Mouse (Mus musculus): ENCODE results near the gene Fpr1. TPM values are rescaled to one million over a fixed set of nuclear protein-coding genes. Genes with fewer than 3 reads are reported as not detected.

Gene Fpr1
- polyA plus RNA-seq, 1 experiment from 2014 or later, result not detected

GRCm38 (mm10) chr17:17887774-17888248, 4.1 kb upstream of the Fpr1 start, which contains the start of the genes Fpr2 and Fpr3:
Fpr2 (plus strand) TSS chr17:17887824.
Fpr3 (plus strand) TSS chr17:17887852.
- Histone ChIP-seq H3K4me3 (replicated peaks; ENCODE audit: low read length) (no peak within 1 kb of the TSS), H3K27ac (ENCODE audit: low read length) (no peak within 1 kb of the TSS), H3K9ac (replicated peaks; ENCODE audit: low read depth, low read length) (no peak within 1 kb of the TSS), H3K27me3 (replicated peaks; ENCODE audit: control insufficient read depth, insufficient read depth, low read length) (no peaks in the 10 kb centered on the region), H3K4me1 (replicated peaks; ENCODE audit: control insufficient read depth, insufficient read depth, low read length) (no peaks in the 10 kb centered on the region), H3K9me3 (ENCODE audit: control insufficient read depth, low read length) (no peaks in the 10 kb centered on the region), H3K36me3 (ENCODE audit: control insufficient read depth, insufficient read depth) (no peaks in the 10 kb centered on the region), H3K4me2 (ENCODE audit: low read length) (no peak within 1 kb of the TSS)
- WGBS, result 58% methylated on average over 1 of the region's 1 CpGs
- ATAC-seq, result no peak

GRCm38 (mm10) chr17:17882672-17883071, 1.1 kb downstream of the Fpr1 start:
- no peaks in the 10 kb centered on the region for H3K9me3 ChIP-seq (ENCODE audit: control insufficient read depth, low read length)
- no peak for ATAC-seq
- no peaks in the 10 kb centered on the region for H3K36me3 ChIP-seq (ENCODE audit: control insufficient read depth, insufficient read depth)
- H3K4me2 ChIP-seq (ENCODE audit: low read length), result no peak overlapping the region
- no peak overlapping the region for H3K27ac ChIP-seq (ENCODE audit: low read length)
- no peaks in the 10 kb centered on the region for H3K27me3 ChIP-seq (replicated peaks; ENCODE audit: control insufficient read depth, insufficient read depth, low read length)
- H3K9ac ChIP-seq (replicated peaks; ENCODE audit: low read depth, low read length), result no peak overlapping the region
- no peak overlapping the region for H3K4me3 ChIP-seq (replicated peaks; ENCODE audit: low read length)
- 83% methylated on average over 3 of the region's 3 CpGs for WGBS
- no peaks in the 10 kb centered on the region for H3K4me1 ChIP-seq (replicated peaks; ENCODE audit: control insufficient read depth, insufficient read depth, low read length)

GRCm38 (mm10) chr17:17879347-17879746, 4.4 kb downstream of the Fpr1 start:
- H3K4me3 ChIP-seq (replicated peaks; ENCODE audit: low read length), result no peak overlapping the region
- 89% methylated on average over 1 of the region's 1 CpGs for WGBS
- H3K27ac ChIP-seq (ENCODE audit: low read length), result no peak overlapping the region
- no peaks in the 10 kb centered on the region for H3K4me1 ChIP-seq (replicated peaks; ENCODE audit: control insufficient read depth, insufficient read depth, low read length)
- H3K36me3 ChIP-seq (ENCODE audit: control insufficient read depth, insufficient read depth), result no peaks in the 10 kb centered on the region
- H3K9ac ChIP-seq (replicated peaks; ENCODE audit: low read depth, low read length), result no peak overlapping the region
- H3K9me3 ChIP-seq (ENCODE audit: control insufficient read depth, low read length), result no peaks in the 10 kb centered on the region
- H3K4me2 ChIP-seq (ENCODE audit: low read length), result no peak overlapping the region
- no peaks in the 10 kb centered on the region for H3K27me3 ChIP-seq (replicated peaks; ENCODE audit: control insufficient read depth, insufficient read depth, low read length)
- ATAC-seq, result no peak

GRCm38 (mm10) chr17:17871697-17872096, 12.0 kb downstream of the Fpr1 start:
- 90% methylated on average over 2 of the region's 2 CpGs for WGBS
- no peak overlapping the region for H3K9ac ChIP-seq (replicated peaks; ENCODE audit: low read depth, low read length)
- no peak overlapping the region for H3K4me3 ChIP-seq (replicated peaks; ENCODE audit: low read length)
- no peaks in the 10 kb centered on the region for H3K4me1 ChIP-seq (replicated peaks; ENCODE audit: control insufficient read depth, insufficient read depth, low read length)
- peaks cover 3% of the 10 kb centered on the region; the same call in 1 of the 2 replicates for H3K9me3 ChIP-seq (ENCODE audit: control insufficient read depth, low read length)
- no peak for ATAC-seq
- no peaks in the 10 kb centered on the region for H3K36me3 ChIP-seq (ENCODE audit: control insufficient read depth, insufficient read depth)
- no peak overlapping the region for H3K4me2 ChIP-seq (ENCODE audit: low read length)
- no peaks in the 10 kb centered on the region for H3K27me3 ChIP-seq (replicated peaks; ENCODE audit: control insufficient read depth, insufficient read depth, low read length)
- H3K27ac ChIP-seq (ENCODE audit: low read length), result no peak overlapping the region

GRCm38 (mm10) chr17:17870892-17871550, 12.7 kb downstream of the Fpr1 start:
- H3K27ac ChIP-seq (ENCODE audit: low read length), result no peak overlapping the region
- H3K4me1 ChIP-seq (replicated peaks; ENCODE audit: control insufficient read depth, insufficient read depth, low read length), result no peaks in the 10 kb centered on the region
- peaks cover 3% of the 10 kb centered on the region; the same call in 1 of the 2 replicates for H3K9me3 ChIP-seq (ENCODE audit: control insufficient read depth, low read length)
- no peak for ATAC-seq
- H3K36me3 ChIP-seq (ENCODE audit: control insufficient read depth, insufficient read depth), result no peaks in the 10 kb centered on the region
- no peak overlapping the region for H3K4me3 ChIP-seq (replicated peaks; ENCODE audit: low read length)
- 86% methylated on average over 2 of the region's 2 CpGs for WGBS
- no peak overlapping the region for H3K4me2 ChIP-seq (ENCODE audit: low read length)
- H3K27me3 ChIP-seq (replicated peaks; ENCODE audit: control insufficient read depth, insufficient read depth, low read length), result no peaks in the 10 kb centered on the region
- H3K9ac ChIP-seq (replicated peaks; ENCODE audit: low read depth, low read length), result no peak overlapping the region

GRCm38 (mm10) chr17:17866801-17867469, 16.8 kb downstream of the Fpr1 start:
- Histone ChIP-seq H3K4me2 (ENCODE audit: low read length) (no peak overlapping the region), H3K9me3 (ENCODE audit: control insufficient read depth, low read length) (no peaks in the 10 kb centered on the region), H3K4me1 (replicated peaks; ENCODE audit: control insufficient read depth, insufficient read depth, low read length) (no peaks in the 10 kb centered on the region), H3K4me3 (replicated peaks; ENCODE audit: low read length) (no peak overlapping the region), H3K27me3 (replicated peaks; ENCODE audit: control insufficient read depth, insufficient read depth, low read length) (no peaks in the 10 kb centered on the region), H3K9ac (replicated peaks; ENCODE audit: low read depth, low read length) (no peak overlapping the region), H3K27ac (ENCODE audit: low read length) (no peak overlapping the region), H3K36me3 (ENCODE audit: control insufficient read depth, insufficient read depth) (no peaks in the 10 kb centered on the region; the same call in 1 of the 2 replicates)
- WGBS, result 87% methylated on average over 11 of the region's 11 CpGs
- peak; percentile 33; the same call in 1 of the 2 replicates for ATAC-seq

GRCm38 (mm10) chr17:17865168-17865567, 18.6 kb downstream of the Fpr1 start:
- no peak for ATAC-seq
- 66% methylated on average over 2 of the region's 2 CpGs for WGBS
- no peaks in the 10 kb centered on the region for H3K9me3 ChIP-seq (ENCODE audit: control insufficient read depth, low read length)
- no peak overlapping the region for H3K9ac ChIP-seq (replicated peaks; ENCODE audit: low read depth, low read length)
- H3K36me3 ChIP-seq (ENCODE audit: control insufficient read depth, insufficient read depth), result no peaks in the 10 kb centered on the region; the same call in 1 of the 2 replicates
- no peaks in the 10 kb centered on the region for H3K27me3 ChIP-seq (replicated peaks; ENCODE audit: control insufficient read depth, insufficient read depth, low read length)
- no peak overlapping the region for H3K4me2 ChIP-seq (ENCODE audit: low read length)
- H3K27ac ChIP-seq (ENCODE audit: low read length), result no peak overlapping the region
- no peaks in the 10 kb centered on the region for H3K4me1 ChIP-seq (replicated peaks; ENCODE audit: control insufficient read depth, insufficient read depth, low read length)
- no peak overlapping the region for H3K4me3 ChIP-seq (replicated peaks; ENCODE audit: low read length)

GRCm38 (mm10) chr17:17862360-17862759, 21.4 kb downstream of the Fpr1 start:
- Histone ChIP-seq H3K36me3 (ENCODE audit: control insufficient read depth, insufficient read depth) (no peaks in the 10 kb centered on the region; the same call in 1 of the 2 replicates), H3K4me1 (replicated peaks; ENCODE audit: control insufficient read depth, insufficient read depth, low read length) (no peaks in the 10 kb centered on the region), H3K27me3 (replicated peaks; ENCODE audit: control insufficient read depth, insufficient read depth, low read length) (no peaks in the 10 kb centered on the region), H3K9me3 (ENCODE audit: control insufficient read depth, low read length) (no peaks in the 10 kb centered on the region), H3K9ac (replicated peaks; ENCODE audit: low read depth, low read length) (no peak overlapping the region), H3K4me3 (replicated peaks; ENCODE audit: low read length) (no peak overlapping the region), H3K27ac (ENCODE audit: low read length) (no peak overlapping the region), H3K4me2 (ENCODE audit: low read length) (no peak overlapping the region)
- 67% methylated on average over 1 of the region's 1 CpGs for WGBS
- no peak for ATAC-seq

- H3K4me1 ChIP-seq (replicated peaks; ENCODE audit: control insufficient read depth, insufficient read depth, low read length), result no peaks in the 10 kb centered on the region
- H3K9me3 ChIP-seq (ENCODE audit: control insufficient read depth, low read length), result no peaks in the 10 kb centered on the region
- no peak for ATAC-seq
- WGBS, result 90% methylated on average over 3 of the region's 3 CpGs
- H3K4me2 ChIP-seq (ENCODE audit: low read length), result no peak overlapping the region
- H3K27me3 ChIP-seq (replicated peaks; ENCODE audit: control insufficient read depth, insufficient read depth, low read length), result no peaks in the 10 kb centered on the region
- no peak overlapping the region for H3K9ac ChIP-seq (replicated peaks; ENCODE audit: low read depth, low read length)
- no peaks in the 10 kb centered on the region; the same call in 1 of the 2 replicates for H3K36me3 ChIP-seq (ENCODE audit: control insufficient read depth, insufficient read depth)
- no peak overlapping the region for H3K4me3 ChIP-seq (replicated peaks; ENCODE audit: low read length)
- H3K27ac ChIP-seq (ENCODE audit: low read length), result no peak overlapping the region
These were observed 23.6 kb downstream of the Fpr1 start for GRCm38 (mm10) chr17:17860110-17860509.
